Mouse (Mus musculus) small intestine, adult 2 months (tissue): Measurements from ENCODE around the gene Olfr1326-ps1. TPM values are rescaled to one million over a fixed set of nuclear protein-coding genes. Genes with fewer than 3 reads are reported as not detected.

Experiments
- H3K27ac ChIP-seq: fragments of 200-500 bp; 2 replicates; pipeline ENCODE4 v1.5.1; 2012; ENCODE audit warnings: low read depth, low read length, control low read depth, inconsistent platforms; ENCODE audit not compliant: insufficient read depth
- H3K27me3 ChIP-seq: fragments of 200-500 bp; 2 replicates; pipeline ENCODE4 v1.6.1; 2012; ENCODE audit warnings: mild to moderate bottlenecking, moderate library complexity, low read length, inconsistent platforms; ENCODE audit not compliant: control insufficient read depth, insufficient read depth
- H3K36me3 ChIP-seq: fragments of 200-500 bp; 2 replicates; pipeline ENCODE4 v1.6.1; 2012; ENCODE audit warnings: mild to moderate bottlenecking, low read length, control low read depth, inconsistent platforms; ENCODE audit not compliant: control insufficient read depth, insufficient read depth
- H3K4me1 ChIP-seq: fragments of 200-500 bp; 2 replicates; pipeline ENCODE4 v1.6.1; 2012; ENCODE audit warnings: low read length, inconsistent platforms, mixed read lengths; ENCODE audit not compliant: control insufficient read depth, insufficient read depth, insufficient read length
- H3K4me3 ChIP-seq: fragments of 200-500 bp; 2 replicates; pipeline ENCODE4 v1.5.1; 2012; ENCODE audit warnings: low read depth, mild to moderate bottlenecking, control low read depth, inconsistent platforms, low read length, moderate library complexity
- CTCF ChIP-seq: fragments of 200-500 bp; IDR thresholded peaks from 2 replicates; pipeline ENCODE4 v1.5.1; 2012; ENCODE audit warnings: low read depth, mild to moderate bottlenecking, control low read depth, inconsistent platforms, low read length, moderate library complexity, mixed read lengths; ENCODE audit not compliant: insufficient replicate concordance, insufficient read length; ENCODE audit errors: extremely low read depth
- POLR2A ChIP-seq: fragments of 200-500 bp; IDR thresholded peaks from 2 replicates; pipeline ENCODE4 v1.6.1; 2012; ENCODE audit warnings: low read depth, mild to moderate bottlenecking, control low read depth, inconsistent platforms, low read length, moderate library complexity
- WGBS: fragments of 180-500 bp; shearing (Covaris S2); methylation state at CpG from one replicate; pipeline ENCODE4 v1.1.7; 2018; 5-methylcytosine and 5-hydroxymethylcytosine counted together
- polyA plus RNA-seq: library from polyadenylated mRNA; depleted of rRNA; stranded (reverse); fragments of >200 nt; gene quantifications from 2 replicates; pipeline ENCODE4 v1.2.3, GENCODE M21; 2012; rRNA removed

Olfr1326-ps1 gene
- not detected in 2 replicates for polyA plus RNA-seq

DNA sequence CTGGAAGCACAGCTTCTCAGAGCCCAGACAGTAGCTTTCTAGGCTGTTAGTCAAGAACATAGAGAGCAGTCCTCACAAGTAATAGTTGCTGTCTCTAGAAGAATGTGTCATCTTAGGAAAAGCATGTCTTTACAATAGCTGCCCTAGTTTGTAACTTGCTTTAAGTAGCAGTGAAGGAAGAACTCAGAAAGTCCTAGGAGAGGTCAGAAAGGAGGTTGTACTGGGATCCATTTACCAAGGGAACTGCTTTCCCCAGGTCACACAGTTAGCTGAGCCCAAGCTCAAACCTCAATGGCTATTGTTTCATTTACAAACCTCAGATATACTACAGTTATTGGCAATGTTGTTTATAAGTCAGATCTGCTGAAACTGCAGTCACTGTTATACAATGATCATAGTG is at the start of gene Olfr1326-ps1:
Olfr1326-ps1 (minus strand) TSS at position 101 of the 400 bp plus-strand sequence.
- no peak within 1 kb of the TSS for H3K27ac ChIP-seq
- no peaks in the 10 kb centered on the region for H3K27me3 ChIP-seq
- H3K4me3 ChIP-seq, result no peak within 1 kb of the TSS
- H3K36me3 ChIP-seq, result no peaks in the 10 kb centered on the region
- TF ChIP-seq CTCF, result no peak
- TF ChIP-seq POLR2A, result no peak
- no peaks in the 10 kb centered on the region for H3K4me1 ChIP-seq

DNA sequence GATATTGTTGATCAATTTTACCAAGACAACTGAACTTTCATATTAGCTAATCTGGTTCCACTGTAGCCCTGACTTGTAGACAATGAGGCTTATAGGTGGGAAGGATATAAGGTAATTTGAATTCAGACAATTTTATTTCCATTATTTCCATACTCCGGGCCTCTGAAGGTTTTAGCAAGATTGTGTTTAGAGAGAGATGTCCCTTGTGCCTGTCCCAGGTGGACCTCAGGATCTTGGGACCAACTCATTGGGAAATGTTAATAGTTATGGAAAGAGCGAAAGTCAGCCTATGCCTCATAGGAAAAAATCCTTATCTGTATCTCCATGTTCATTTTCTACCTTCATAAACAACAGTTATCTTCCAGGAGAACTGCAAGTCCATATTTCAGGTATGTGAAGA is 17.7 kb upstream of the Olfr1326-ps1 start, which contains the start of gene Olfr1325:
Olfr1325 (plus strand) TSS at position 301 of the 400 bp plus-strand sequence.
- no peaks in the 10 kb centered on the region for H3K27me3 ChIP-seq
- no peak within 1 kb of the TSS for H3K27ac ChIP-seq
- H3K36me3 ChIP-seq, result no peaks in the 10 kb centered on the region
- TF ChIP-seq CTCF (no peak), POLR2A (no peak)
- 90% methylated on average over 2 of the region's 2 CpGs for WGBS
- H3K4me3 ChIP-seq, result no peak within 1 kb of the TSS
- no peaks in the 10 kb centered on the region for H3K4me1 ChIP-seq

Other genes with a start within 250 kb of the Olfr1326-ps1 start
- 3.1 and 4.4 TPM in 2 replicates for gene Plxna3, start 245.8 kb downstream of the Olfr1326-ps1 start, polyA plus RNA-seq
- 16.9 and 17.1 TPM in 2 replicates for gene Lage3, start 221.3 kb downstream of the Olfr1326-ps1 start, polyA plus RNA-seq
- 24.0 and 33.4 TPM in 2 replicates for gene Ubl4a, start 201.7 kb downstream of the Olfr1326-ps1 start, polyA plus RNA-seq
- gene Slc10a3, start 201.5 kb downstream of the Olfr1326-ps1 start, polyA plus RNA-seq, result 9.1 and 20.9 TPM in 2 replicates
- gene Fam3a, start 181.6 kb downstream of the Olfr1326-ps1 start, polyA plus RNA-seq, result 15.4 and 27.3 TPM in 2 replicates
- 6.2 and 8.7 TPM in 2 replicates for gene Ikbkg, start 181.6 kb downstream of the Olfr1326-ps1 start, polyA plus RNA-seq
- 20.3 and 31.0 TPM in 2 replicates for gene G6pdx, start 145.7 kb downstream of the Olfr1326-ps1 start, polyA plus RNA-seq
- not detected in 2 replicates for gene Gm6880, start 93.5 kb downstream of the Olfr1326-ps1 start, polyA plus RNA-seq
- not detected in 2 replicates for gene Olfr1325, start 17.8 kb upstream of the Olfr1326-ps1 start, polyA plus RNA-seq
- gene Gm5640, start 70.7 kb upstream of the Olfr1326-ps1 start, polyA plus RNA-seq, result 0.06 TPM in 1 of 2 replicates, not detected in the other
- gene Gm6890, start 166.0 kb upstream of the Olfr1326-ps1 start, polyA plus RNA-seq, result not detected in 2 replicates